Mouse (Mus musculus) adrenal gland, postnatal 25 days (tissue): ENCODE results near the gene Wwp2. TPM values are rescaled to one million over a fixed set of nuclear protein-coding genes. Genes with fewer than 3 reads are reported as not detected.

Experiments used
- DNase-seq: peaks from one replicate; pipeline ENCODE4 v3.0.0; 2021; ENCODE audit warnings: mixed read lengths
- total RNA-seq: library from RNA; stranded (reverse); gene quantifications from 2 replicates; pipeline ENCODE4 v1.2.3, GENCODE M21; 2021

Wwp2 gene
- total RNA-seq, 1 experiment from 2014 or later = 44.1 TPM

DNA sequence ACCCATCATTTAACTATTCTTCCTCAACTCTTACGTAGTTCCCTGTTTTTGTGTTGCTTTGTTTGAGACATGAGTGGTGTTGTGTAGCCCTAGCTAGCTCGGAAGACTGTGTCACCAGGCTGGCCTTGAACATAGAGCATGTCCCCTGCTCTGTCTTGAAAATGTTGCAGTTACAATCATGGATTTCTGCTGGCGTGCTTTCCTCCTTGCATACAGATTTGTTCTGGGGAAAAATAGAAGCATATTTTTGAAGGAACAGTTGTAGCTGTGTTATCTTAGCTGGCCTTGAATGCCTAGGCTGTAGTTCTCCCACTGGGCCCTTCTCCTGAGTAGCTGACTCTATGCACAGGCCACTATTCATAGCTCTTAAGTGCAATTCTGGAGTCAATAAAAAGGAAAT, 74.6 kb downstream of the Wwp2 start:
- no peak for DNase-seq

- DNase-seq = no peak
These were observed 77.1 kb downstream of the Wwp2 start for GRCm38 (mm10) chr8:107513249-107513648.

DNA sequence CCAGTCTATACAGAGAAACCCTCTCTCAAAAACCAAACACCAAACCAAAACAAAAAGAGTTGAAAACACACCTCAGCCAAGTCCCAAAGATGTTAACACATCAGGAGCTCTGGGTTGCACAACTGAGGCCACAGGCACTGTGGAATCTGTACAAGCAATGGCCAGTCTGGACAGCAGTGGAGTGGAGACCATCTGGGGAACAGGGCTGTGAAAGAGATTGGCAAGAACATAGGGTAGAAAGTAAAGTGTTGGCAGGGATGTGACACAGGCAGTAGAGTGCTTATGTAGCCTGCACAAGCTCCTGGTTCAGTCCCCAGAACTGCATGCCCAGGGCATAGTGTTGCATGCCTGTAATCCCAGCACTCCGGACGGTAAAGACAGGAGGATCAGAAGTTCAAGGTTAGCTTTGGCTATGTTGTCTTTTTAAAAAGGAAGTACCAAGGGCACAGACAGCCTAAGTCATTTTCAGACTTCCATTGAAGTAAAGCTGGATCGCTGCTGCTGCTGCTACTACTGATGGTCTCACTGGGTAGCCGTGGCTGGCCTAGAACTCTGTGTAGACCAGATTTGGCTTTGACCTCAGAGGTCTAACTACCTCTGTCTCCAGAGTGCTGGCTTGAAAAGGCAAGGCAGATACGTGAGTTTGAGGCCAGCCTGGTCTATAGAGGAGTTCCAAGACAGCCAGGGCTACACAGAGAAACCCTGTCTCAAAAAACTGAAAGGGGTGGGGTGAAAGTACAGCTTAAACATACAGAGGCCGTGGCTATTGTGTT, 79.0 kb downstream of the Wwp2 start:
- DNase-seq = no peak

DNA sequence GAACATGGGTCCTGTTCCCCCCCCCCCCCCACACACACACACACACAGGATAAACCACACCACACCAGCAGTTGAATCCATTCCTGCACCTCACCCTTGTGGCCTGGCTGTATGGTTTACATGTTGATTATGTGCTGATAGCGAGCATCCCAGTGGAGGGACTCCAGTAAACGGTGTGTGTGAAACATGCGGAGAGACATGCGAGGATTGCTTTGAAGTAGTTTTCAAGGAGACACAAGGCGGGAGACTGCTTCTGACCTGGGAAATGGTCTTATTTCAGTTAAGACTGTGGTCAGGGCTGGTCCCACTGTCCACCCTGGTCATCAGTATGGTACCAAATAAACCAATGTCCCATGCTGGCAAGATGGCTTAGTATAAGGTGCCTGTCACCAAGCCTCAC, 82.6 kb downstream of the Wwp2 start:
- DNase-seq = no peak

DNA sequence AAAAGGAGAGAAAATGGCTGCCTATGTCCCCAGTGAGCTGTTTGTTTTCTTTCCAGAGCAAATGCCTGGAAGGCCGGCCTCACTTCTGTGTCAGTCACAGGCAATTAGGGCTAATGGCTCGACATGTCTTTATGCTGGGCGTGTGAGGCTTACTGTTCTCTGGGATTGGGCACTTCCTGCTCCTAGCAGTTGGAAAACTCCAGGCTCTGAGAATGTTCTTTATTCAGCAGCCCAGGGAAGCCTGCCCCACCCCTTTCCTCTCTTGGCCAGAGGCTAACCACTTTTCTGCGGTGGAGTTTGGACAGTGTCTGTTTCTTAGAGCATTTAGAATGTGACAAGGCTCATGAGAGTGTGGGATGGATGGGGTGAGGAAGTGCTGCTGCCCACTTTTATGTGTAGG, 83.7 kb downstream of the Wwp2 start:
- no peak for DNase-seq

GRCm38 (mm10) chr8:107521788-107522554, 85.8 kb downstream of the Wwp2 start:
- no peak for DNase-seq

GRCm38 (mm10) chr8:107522555-107522833, 86.3 kb downstream of the Wwp2 start:
- DNase-seq = no peak

DNA sequence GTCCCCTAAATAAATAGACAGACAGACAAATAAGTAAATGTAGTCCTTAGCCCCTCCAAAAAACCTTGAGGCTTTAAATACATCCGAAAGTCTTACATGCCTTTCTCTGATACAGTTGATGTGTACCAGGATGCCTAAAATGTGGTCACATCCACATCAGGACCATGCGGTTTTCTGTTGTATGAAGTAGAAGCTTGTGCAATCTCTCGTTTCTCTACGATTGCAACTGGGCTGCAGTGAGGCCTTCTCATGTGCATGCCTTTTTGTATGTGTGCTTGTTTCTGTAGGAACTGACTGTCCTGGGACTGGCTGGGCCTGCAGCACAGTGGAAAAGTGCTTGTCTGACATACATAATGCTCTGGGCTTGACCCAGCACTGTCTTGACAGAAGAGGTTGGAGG, 88.4 kb downstream of the Wwp2 start:
- DNase-seq = no peak

GRCm38 (mm10) chr8:107528786-107529185, 92.6 kb downstream of the Wwp2 start:
- DNase-seq = no peak

DNA sequence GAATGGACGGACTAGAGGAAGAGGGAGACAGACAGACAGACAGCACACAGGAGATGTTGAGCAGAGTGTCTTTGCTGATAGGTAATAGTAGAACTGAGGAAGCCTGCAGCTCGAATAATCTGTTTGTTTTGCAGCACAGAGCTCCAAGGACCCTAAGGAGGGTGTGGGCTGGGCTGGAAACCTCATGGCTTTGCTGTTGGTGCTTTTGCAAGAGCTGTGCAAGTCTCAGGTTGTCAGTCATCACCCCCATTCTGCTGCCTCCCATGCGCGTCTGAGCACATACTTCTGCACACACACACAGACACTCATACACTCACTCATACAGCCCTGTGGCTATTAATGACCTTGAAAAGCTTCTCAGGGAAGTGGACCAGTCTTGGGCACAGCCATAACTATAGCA, 101.3 kb downstream of the Wwp2 start:
- no peak for DNase-seq

DNA sequence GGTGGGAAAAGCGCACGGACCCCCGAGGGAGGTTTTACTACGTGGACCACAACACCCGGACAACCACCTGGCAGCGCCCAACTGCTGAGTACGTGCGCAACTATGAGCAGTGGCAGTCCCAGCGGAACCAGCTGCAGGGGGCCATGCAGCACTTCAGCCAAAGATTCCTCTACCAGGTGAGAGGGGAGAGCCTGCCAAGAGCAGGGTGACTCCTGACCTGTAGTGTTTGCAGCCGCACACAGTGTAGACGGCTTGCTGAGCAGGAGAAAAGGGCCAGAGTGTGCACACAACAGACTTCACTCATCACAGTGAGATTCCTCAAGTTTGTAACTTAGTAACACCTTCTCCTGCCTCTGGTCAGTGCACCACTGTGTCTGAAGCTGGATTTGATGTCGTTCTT, 104.5 kb downstream of the Wwp2 start:
- no peak for DNase-seq

DNA sequence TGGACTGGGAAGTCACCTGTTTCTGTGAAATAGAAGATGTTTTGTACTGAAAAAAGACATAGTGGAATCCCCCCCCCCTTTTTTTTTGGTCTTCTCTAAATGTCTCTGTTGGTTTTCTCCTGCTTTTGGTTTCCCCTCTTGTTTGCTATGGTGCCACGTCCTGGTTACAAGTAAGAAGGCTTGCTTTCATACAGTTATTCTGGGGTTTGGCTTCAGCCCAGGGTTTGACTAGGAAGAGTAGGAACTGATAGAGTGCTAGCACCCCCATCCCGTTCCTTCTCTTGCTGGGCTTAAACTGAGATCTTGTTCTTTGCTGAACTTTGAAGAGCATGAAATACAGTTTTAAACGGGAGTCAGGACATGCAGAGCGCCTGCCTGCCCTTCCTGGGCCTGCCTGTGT, 105.2 kb downstream of the Wwp2 start:
- no peak for DNase-seq

DNA sequence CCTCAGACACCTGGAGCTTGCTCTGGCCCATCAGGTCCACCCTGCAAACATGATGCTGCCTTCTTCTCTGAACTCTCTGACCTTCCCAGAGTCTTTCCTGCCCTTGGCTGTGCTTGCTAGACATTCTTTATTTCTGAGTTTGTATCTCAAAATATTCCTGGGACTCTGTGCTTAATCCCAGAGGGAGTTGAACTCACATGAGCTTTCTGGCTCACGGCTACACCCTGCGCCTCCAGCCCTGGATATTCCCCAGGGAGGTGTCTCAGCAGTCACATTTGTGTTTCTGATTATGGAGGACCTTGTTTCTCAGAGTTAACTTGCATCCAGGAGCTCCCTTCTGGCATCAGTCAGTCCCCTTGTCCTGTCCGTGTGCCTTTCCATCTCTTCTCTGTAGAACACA, 106.0 kb downstream of the Wwp2 start:
- DNase-seq = no peak

DNA sequence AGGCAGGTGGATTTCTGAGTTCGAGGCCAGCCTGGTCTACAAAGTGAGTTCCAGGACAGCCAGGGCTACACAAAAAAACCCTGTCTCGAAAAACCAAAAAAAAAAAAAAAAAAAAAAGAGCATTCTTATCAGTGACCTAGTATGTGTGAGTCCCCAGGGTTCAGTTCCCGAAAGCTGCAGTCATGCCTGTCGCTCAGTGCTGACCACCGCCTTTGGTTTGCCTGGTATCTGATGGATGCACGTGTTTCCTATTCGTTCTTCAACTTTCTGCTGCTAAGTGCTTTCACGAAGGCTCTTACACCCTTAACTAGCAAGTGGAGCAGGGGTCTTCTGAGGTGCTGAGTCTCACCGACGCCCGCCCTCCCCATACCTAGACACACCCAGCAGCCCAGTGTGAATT, 107.5 kb downstream of the Wwp2 start:
- no peak for DNase-seq

GRCm38 (mm10) chr8:107544211-107544610, 108.0 kb downstream of the Wwp2 start:
- no peak for DNase-seq

DNA sequence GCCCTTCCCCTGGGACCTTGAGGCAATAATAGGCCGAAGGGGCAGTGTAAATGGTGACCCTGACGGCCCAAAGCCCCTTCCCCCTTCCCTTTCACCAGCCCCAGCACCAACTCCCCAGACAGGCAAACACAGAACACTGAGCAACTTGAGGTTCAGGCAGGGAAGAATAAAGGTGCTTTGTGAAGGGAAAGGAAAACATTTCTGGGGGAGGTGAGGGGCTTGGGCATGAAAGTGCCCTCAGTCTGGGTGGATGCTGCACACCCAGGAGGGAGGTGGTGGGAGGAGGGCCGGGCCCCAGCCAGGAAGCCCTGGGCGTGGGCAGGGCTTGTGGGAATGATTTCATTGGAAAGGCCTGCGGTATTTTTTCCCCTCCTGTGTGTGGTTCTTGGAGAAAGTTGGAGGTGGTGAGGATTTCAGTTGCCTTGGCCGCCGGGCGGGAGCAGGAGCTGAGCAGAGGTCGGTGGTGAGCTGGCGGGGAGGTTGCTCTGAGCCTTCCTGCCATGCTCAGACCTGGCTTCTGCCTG, 108.5 kb downstream of the Wwp2 start:
- no peak for DNase-seq

DNA sequence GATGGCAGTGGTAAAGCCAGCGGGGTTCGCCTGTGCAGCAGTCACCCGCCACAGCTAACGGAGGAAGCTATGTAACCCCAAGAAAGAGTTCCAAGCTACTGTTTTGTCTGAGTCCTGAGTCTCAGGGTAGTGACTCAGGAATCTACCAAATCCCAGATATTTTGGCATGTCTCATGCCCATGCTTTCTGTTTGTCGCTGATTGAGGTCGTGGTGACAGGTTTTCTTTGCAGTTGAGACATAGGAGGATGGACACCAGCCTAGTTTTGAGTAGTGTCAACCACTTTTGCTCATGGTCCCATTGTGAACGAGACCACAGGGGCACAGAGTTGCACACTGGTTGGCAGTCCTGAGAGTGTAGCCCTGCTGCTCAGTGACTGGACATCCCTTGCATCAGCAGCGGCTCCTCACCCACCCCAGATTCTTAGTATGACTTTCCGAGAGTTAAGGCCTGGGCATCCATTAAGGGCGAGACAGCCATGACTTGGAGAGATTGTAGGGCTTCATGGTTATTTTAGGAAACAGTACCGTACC, 109.5 kb downstream of the Wwp2 start:
- DNase-seq = no peak

DNA sequence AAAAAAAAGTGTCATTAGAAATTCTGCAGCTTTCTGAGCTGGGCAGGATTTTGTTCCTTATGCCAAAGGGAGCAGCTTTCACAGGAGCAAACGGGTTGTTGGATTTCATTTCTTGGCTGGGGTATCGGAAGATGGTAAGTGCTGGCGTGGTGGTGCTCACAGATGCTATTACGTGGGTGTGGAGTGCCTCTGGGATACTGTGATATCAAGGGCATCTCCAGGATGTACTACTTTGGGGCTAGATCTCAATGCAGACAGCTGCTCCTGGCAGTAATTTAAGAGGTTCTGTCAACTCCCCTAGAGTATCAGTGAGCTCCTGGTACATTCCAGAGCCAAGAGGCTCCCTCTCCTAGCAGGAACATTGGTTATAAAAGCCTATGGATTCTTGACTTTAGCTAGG, 110.0 kb downstream of the Wwp2 start:
- DNase-seq = no peak

DNA sequence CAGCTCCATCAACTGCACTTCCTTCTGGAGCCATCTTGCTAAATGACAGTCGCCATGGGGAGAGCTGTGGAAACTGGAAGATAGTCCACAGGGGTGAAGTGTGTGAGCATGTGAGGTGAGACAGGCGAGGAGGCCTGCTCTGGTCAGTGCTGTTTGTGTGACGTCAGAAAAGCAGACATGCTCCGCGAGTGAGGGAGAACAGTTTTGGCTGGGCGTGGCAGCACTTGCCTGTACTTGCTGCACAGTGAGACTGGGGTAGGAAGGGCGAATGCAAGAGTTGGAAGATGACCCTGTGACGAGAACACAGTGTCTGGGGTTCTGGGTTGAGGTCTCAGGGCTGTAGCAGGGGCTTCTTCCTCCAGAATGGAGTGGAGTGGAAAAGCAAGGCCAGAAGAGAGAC, 110.7 kb downstream of the Wwp2 start:
- DNase-seq = no peak

DNA sequence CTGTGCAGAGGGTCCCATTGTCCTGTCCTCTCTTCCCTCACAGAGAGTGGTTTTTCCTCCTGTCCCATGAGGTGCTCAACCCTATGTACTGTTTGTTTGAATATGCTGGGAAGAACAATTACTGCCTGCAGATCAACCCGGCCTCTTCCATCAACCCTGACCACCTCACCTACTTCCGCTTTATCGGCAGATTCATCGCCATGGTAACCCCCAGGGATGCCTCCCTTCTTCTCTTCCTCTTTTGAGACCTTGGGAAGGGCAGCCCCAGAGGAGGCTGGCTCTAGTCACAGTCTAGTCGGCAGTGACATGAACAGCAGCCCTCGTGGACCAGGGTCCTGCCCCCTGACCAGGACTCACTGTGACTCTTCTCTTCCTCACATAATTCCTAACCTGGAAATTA, 116.1 kb downstream of the Wwp2 start:
- DNase-seq = no peak

- no peak for DNase-seq
These were observed 119.1 kb downstream of the Wwp2 start for GRCm38 (mm10) chr8:107555231-107555630.

DNA sequence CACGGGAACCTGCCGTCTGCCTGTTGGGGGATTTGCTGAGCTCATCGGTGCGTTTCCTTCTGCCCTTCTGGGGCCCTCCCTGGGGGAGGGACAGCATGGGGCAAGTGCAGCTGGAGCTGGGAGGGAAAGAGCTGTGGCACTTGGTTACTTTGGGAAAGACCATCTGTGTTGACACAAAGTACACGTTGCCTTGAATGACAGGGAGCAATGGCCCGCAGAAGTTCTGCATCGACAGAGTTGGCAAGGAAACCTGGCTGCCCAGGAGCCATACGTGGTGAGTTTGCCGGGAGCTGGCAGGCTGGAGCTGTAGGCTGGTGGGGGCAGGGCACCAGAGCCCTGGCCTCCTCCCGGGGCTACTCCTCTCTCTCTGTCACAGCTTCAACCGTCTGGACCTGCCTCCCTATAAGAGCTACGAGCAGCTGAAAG, 120.4 kb downstream of the Wwp2 start:
- no peak for DNase-seq

GRCm38 (mm10) chr8:107560820-107561536, 124.8 kb downstream of the Wwp2 start:
- DNase-seq = no peak
